Mouse (Mus musculus) layer of hippocampus, adult 9-10 months (tissue): ENCODE measurements around the gene Cd80.
A peak's percentile ranks its signal among the peaks of the same experiment; 100 is the strongest.
"Not testable (repeated sequence)": the region's sequence is repeated elsewhere in the genome, so short reads cannot be mapped to it uniquely, and the experiment has no call there.

ENCODE experiments used
- DNase-seq: peaks from one replicate; pipeline ENCODE4 v3.0.0; 2022; ENCODE audit warnings: low spot score

Gene Cd80

DNA sequence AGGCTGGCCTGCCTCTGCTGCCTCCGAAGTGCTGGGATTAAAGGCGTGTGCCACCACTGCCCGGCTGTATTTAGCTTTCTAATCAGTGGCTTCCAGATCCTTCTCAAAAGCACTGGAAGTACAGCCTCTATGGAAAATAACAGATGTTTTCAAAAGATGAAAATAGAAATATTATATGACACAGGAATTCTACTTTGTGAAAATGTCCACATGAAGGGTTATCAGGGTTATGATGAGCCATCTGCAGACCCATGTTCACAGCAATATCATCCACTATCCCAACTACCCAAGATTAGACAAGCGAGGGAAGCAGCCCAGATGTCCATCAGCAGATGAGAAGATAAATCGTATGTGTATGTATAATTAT, 17.1 kb downstream of the Cd80 start:
- DNase-seq: no peak

DNA sequence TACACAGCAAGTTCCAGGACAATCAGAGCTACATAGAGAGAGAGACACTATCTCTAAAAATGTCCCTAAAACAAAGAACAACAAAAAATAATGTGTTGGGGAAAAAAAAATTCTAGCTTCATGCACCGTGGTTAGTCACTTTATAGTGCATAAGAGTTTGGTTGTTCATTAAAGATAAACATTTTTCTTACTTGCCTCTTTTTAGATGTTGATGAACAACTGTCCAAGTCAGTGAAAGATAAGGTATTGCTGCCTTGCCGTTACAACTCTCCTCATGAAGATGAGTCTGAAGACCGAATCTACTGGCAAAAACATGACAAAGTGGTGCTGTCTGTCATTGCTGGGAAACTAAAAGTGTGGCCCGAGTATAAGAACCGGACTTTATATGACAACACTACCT, 18.3 kb downstream of the Cd80 start:
- no peak for DNase-seq

DNA sequence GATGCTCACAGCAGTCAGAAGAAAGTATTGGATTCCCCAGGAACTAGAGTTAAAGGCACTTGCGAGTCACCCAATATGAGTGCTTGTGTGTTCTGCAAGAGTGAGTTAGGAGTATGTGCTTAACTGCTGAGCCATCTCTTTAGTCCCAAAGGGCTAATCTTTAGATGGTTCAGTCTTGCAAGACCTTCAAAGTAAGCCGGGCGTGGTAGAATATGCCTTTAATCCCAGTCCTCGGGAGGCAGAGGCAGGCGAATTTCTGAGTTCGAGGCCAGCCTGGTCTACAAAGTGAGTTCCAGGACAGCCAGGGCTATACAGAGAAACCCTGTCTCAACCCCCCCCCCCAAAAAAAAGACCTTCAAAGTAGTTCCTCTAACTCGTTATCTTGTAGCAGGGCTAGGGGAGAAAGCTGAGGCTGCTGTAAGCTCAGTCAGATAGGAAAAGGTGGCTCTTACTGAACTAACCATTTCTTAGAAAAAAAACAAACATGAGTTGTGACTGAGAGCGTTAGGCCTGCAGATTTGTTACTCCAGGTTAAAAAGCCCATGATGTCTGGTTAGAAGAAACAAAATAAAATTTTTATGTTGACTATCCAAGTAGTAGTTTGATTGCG, 19.4 kb downstream of the Cd80 start:
- no peak for DNase-seq

DNA sequence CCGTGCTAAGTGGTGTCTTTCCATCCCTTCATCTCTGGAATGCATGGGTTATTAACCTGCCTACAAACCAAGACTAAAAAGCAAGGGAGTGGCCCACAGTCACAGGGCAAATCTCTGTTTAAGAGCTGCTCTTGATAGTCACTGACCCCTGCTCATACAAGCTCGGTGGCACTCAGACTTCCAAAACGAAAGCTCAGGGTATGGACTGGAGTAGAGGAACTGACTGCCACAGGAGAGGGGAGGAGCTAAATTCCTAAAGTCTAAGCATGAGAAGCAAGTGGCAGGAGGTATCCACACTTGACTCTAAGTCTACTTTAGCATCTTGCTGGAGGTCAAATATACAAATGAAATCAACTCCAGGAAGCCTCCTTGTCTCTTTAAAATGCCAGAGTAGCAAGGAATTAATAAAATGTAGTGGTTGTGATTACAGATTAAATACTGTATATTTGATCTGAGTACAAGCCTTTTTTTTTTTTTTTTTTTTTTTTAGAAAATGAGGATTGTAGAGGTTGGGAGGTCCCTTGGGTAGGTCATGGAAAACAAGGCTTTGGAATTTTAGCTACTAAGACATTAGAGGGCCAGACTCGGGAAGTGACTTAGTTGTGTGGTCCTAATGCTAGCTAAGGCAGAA, 20.4 kb downstream of the Cd80 start:
- DNase-seq: no peak

DNA sequence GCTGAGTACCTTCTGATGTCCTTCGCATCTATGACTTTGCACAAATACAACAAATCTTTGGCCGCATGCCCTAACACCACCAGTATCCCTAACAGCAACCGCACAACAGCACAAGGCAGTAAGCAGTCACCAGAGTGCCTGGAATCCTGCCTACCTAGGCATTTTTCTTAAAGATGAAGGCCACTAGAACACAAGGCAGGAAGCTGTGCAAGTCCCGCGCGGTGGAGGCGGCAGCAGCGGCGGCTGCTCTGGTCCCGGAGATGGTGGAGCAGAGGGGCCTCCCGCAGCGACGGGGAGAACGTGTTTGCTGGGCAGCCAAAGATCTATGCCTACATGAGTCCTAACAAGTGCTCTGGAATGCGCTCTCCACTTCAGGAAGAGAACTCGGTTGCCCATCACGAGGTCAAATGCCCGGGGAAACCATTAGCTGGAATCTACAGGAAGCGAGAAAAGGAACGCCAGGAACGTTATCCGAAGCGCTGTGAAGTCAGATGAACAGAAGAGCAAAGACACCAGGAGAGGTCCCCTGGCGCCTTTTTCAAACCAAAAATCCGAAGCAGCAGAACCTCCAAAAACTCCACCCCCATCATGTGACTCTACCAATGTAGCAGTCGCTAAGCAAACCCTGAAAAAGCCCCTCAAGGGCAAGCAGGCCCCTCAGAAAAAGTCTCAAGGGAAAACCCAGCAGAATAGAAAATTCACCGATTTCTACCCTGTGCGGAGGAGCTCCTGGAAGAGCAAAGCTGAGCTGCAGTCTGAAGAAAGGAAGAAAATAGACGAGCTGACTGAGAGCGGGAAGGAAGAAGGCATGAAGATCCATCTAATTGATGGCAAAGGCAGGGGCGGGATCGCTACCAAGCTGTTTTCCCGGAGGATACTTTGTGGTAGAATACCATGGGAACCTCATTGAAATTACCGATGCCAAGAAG, 21.2 kb downstream of the Cd80 start:
- DNase-seq: no peak

DNA sequence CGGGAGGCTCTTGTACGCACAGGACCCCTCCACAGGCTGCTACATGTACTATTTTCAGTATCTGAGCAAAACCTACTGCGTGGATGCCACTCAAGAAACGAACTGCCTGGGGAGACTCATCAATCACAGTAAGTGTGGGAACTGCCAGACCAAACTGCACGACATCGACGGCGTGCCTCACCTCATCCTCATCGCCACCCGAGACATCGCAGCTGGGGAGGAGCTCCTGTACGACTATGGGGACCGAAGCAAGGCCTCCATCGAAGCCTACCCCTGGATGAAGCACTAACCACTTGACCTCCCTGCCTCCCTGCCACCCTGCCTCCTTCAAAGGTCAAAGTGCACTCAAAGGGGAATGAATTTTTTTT, 21.9 kb downstream of the Cd80 start:
- not testable (repeated sequence) for DNase-seq

DNA sequence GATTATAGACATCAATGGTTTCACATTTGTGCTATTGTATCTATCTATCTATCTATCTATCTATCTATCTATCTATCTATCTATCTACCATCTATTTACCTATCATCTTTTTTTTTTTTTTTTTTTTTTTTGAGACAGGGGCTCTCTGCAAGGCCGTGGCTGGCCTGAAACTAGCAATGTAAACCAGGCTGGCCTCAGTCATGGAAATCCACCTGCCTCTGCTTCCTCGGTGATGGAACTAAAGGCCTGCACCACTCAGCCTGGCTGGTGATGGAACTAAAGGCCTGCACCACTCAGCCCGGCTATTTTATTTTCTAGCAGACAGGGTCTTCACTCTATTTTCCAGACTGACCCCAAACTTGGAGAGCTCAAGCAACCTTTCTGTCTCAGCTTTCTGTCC, 22.9 kb downstream of the Cd80 start:
- no peak for DNase-seq

DNA sequence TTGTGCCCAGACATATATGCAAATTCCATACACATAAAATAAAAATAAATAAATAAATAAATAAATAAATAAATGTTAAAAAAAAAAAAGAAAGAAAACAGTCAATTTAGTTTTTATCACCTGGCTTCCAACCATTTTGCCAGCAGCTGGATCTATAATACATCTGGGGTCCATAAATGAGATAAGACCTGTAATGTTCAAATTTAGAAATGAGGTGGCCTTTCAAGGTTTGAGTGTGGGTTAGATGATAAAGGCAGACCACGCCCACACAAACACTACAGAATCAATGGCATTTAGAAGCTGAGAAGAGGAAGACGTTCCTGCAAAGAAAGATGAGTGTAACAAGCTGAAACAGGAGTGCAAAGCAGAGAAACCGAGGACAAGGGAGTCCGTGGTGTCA, 26.0 kb downstream of the Cd80 start:
- no peak for DNase-seq

DNA sequence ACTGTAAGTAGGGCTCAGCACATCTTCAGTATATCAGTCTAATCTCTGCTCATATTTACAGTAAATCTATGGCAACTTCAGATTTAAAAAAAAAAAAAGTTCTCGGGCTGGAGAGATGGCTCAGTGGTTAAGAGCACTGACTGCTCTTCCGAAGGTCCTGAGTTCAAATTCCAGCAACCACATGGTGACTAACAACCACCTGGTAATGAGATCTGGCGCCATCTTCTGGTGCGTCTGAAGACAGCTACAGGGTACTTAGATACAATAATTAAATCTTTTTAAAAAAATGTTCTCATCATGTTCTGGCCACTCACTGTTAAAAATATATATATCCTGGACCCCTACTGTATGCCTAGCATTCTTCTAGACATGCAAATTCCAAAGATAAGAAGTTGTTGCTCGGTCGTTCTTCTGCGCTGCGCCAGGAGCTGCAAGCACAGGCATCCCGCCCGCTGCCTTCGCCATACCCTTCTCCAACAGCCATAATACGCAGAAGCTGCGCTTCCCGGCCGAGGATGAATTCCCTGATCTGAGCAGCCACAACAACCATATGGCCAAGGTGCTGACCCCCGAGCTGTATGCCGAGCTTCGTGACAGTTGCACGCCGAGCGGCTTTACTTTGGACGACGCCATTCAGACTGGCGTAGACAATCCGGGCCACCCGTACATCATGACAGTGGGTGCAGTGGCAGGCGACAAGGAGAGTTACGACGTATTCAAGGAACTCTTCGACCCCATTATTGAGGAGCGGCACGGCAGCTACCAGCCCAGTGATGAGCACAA, 27.6 kb downstream of the Cd80 start:
- no peak for DNase-seq

DNA sequence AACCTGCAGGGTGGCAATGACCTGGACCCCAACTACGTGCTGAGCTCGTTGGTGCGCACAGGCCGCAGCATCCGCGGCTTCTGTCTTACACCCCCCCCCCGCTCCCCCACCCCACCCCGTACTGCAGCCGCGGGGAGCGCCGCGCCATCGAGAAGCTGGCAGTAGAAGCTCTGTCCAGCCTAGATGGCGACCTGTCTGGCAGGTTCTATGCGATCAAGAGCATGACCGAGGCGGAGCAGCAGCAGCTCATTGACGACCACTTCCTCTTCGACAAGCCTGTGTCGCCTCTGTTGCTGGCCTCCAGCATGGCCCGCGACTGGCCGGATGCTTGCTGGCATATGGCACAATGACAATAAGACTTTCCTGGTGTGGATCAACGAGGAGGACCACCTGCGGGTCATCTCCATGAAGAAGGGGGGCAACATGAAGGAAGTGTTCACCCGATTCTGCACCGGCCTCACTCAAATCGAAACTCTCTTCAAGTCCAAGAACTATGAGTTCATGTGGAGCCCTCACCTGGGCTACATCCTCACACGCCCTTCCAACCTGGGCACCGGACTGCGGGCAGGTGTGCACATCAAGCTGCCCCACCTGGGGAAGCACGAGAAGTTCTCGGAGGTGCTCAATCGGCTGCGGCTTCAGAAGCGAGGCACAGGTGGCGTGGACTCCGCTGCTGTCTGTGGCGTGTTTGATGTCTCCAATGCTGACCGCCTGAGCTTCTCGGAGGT, 28.4 kb downstream of the Cd80 start:
- no peak for DNase-seq

DNA sequence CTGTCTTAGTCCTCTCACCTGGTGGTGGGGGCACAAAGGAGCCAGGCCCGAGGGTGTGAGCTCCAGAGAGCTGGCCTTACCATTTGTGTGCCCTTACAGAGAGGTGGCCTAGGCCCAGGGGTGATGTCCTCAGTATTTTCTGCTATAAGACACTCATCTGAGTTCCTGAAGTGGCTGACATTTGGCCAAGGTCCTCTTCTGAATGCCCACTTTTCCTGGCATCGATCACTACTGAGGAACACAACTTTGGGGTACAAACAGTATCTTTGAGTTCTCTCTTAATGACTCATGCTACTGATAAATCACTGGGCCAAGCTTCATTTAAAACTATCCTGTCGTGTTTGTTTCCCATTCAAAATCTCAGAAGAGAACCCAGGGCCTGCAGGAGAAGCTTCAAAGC, 37.2 kb downstream of the Cd80 start:
- DNase-seq: no peak

DNA sequence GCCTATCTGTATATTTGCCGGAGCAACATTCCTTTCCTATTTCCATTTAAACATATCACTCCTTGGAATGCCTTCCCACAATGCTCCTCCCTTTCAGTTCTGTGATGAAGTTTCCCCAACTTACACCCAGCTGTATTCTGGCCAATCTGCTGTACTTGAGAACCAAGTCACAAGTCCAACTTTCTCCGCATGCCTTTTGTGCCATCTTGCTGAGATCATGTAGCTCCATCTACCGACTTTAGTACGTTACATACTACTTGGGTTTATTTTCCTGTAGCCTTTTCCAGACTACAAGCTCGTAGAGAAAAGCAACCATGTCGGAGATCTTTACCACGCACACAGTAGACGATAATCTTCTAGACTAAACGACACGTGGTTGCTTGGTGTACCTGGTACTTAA, 38.5 kb downstream of the Cd80 start:
- no peak for DNase-seq

DNA sequence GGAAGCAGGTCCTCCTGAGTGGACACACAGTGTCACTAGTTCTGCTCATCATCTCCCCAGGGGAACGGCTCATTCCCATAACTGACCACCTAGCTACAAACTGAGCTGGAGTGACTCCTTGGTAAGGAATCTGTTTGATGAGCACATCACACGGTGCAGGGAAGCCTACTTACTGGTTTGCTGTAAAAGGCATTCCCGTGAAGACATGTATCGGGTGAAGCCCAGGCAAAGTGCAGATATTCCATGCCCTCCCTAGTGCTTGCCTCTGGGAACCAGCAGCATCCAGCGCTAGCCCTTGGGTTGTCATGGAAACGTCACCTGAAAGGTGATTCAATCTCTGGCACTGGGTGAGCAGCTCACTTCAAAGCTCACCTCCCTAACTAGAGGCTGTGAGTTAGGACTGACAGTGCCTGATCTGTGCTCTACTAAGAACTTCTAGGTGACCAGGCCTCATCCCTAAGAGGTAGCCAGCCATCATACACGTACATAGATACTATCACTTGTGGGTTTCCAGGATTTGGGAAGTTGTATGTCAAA, 41.3 kb downstream of the Cd80 start:
- no peak for DNase-seq

DNA sequence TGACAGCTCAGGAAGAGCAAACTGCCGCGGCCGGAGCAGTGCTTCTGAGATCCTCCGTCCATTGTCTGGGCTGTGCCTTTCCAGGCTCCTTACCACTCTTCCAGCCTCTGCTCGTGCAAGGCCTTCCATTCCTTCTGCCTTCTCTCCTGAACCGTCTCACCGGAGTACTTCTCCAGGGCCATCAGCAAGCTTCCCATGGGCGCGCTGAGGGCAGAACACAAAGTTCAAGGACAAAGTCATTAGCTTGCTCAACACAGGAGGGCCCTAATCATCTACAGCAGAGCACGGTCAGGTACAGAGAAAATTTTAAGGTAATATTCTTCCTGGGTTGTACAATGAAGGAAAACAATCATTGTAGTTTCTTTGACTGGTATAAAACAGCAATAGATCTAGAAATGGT, 47.1 kb downstream of the Cd80 start:
- DNase-seq: no peak

DNA sequence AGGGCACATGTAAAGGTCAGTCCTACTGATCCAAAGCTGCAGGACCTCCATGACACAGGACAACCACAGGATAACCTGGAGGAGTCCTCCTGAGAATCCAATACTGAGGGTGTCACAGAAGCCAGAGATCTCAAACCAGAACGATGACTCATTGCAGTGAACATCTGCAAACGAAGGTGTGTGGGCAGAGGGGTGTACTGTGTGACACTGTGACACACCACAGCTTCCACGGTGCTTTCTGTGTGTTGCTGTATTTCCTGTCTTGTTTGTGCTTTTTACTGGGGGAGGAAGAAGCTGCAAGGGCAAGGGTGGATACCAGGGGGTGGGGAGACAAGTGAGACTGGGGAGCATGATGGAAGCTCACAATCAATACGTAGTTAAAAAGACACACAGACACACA, 48.2 kb downstream of the Cd80 start:
- DNase-seq: no peak

DNA sequence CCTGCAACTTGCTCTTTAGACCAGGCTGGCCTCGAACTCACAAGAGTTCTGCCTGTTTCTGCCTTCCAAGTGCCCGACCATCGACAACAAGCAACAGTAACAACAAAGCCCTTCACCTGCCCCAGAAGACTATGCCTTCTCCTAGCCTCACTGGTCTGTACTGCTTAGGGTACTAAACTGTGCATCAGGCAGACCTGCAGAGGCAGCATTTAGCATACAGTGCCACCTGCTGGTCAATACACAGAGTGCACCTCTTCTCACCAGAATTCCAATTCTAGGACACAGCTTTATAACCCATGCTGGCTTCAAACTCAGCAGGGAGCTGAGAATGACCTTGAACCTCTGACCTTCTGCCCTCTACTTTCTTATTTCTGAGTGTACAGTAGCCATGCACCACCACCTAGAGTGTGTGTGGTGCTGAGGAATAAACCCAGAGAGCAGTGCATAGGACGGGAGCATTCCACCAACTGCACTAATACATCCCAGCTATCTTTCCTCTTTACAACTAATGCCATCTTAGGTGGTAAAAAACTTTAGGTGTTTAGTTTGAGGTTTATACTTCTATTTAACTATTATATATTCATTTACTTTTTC, 50.8 kb downstream of the Cd80 start:
- peak; percentile 63 for DNase-seq

DNA sequence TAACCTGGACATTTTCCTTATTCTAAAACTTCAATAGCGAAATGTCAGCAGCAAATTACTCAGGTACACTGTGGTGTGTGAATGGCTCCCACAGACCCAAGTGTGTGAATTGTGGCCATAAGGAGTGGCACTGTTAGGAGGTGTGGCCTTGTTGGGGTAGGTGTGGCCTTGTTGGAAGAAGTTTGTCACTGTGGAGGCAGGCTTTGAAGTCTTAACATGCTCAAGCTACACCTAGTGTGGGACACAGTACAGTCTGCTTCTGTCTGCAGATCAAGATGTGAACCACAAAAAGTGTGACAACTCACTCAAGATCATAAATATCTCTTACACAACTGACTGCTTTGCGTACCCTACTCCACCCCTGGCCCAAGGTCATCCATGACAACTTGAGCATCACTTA, 55.5 kb downstream of the Cd80 start:
- no peak for DNase-seq

DNA sequence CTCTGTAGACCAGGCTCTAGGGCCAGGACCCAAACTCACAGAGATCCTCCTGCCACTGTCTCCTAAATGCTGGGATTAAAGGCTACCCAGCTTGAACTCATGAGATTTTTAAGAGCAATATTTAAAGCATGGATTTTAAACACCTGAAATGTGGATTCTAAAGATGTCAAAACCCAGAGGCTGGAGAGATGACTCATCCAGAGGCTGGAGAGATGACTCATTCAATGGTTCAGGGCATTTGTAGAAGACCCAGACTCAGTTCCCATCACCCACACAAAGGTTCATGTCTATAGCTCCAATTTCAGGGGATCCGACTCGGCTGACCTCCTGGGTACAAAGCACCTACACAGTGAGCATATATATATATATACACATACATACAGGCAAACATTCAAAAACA, 63.8 kb downstream of the Cd80 start:
- DNase-seq: no peak

DNA sequence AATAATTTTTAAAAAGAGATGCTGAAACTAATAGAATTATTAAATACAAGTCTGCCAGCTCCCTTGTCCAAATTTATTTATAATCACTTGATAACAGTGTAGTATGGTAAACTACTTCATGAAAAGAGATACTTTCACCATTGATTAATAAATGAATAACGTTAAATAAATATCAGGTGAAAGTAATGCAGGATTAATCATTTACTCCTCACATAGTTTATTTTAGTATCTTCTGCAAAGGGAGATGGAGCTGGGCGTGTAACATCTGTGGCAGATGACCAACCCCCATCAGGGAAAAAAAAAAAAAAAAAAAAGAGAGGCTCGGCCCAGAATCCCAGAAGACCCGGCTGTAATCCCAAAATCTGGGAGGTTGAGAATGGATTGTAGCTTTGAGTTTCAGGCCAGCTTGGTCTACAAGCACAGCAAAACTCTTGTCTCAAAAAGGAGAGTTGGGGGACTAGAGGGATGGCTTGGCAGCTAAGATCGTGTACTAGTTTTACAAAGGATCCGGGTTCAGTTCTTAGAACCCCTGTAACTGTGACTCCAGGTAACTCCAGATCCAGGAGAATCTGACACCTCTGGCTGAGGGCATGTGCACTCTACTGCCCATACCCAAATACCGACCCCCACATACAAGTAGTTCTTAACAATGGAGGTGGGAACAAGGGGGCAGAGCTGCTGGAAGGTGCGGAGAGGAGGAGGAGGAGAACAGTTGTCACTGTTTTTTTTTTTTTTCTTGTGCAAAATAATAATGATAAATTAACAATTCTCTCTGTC, 66.0 kb downstream of the Cd80 start:
- no peak for DNase-seq
